Mouse (Mus musculus) kidney, adult 11 months (tissue): Measurements from ENCODE around the gene Stxbp1.

Experiments
- DNase-seq: peaks from one replicate; pipeline ENCODE4 v3.0.0; 2022

Gene Stxbp1

GRCm38 (mm10) chr2:32781710-32782109 is 65.3 kb downstream of the Stxbp1 start:
- DNase-seq: no peak

GRCm38 (mm10) chr2:32779714-32780113 is 67.3 kb downstream of the Stxbp1 start:
- DNase-seq: no peak

- DNase-seq: peak; percentile 51
Measured at GRCm38 (mm10) chr2:32779131-32779530, 67.9 kb downstream of the Stxbp1 start.

GRCm38 (mm10) chr2:32778081-32778480 is 69.0 kb downstream of the Stxbp1 start:
- DNase-seq: no peak

GRCm38 (mm10) chr2:32776192-32776591 is 70.9 kb downstream of the Stxbp1 start:
- DNase-seq: no peak

- DNase-seq: peak; percentile 98
Measured at GRCm38 (mm10) chr2:32775359-32776074, 71.5 kb downstream of the Stxbp1 start, which contains the start of the genes Ttc16 and Ptrh1. Gene Ttc16 (minus strand): TSS chr2:32775633. Gene Ptrh1 (plus strand): TSS chr2:32775786.

GRCm38 (mm10) chr2:32772626-32773279 is 74.3 kb downstream of the Stxbp1 start:
- DNase-seq: no peak

- peak; percentile 59 for DNase-seq
Measured at GRCm38 (mm10) chr2:32771886-32772285, 75.2 kb downstream of the Stxbp1 start.

GRCm38 (mm10) chr2:32769327-32770085 is 77.5 kb downstream of the Stxbp1 start:
- no peak for DNase-seq

- DNase-seq: peak; percentile 64
Measured at GRCm38 (mm10) chr2:32768661-32769285, 78.3 kb downstream of the Stxbp1 start.

- DNase-seq: peak; percentile 48
Measured at GRCm38 (mm10) chr2:32767241-32767640, 79.8 kb downstream of the Stxbp1 start.

- DNase-seq: no peak
Measured at GRCm38 (mm10) chr2:32763353-32763752, 83.7 kb downstream of the Stxbp1 start.

GRCm38 (mm10) chr2:32761859-32762258 is 85.2 kb downstream of the Stxbp1 start:
- no peak for DNase-seq

GRCm38 (mm10) chr2:32761361-32761760 is 85.7 kb downstream of the Stxbp1 start:
- DNase-seq: no peak

GRCm38 (mm10) chr2:32759001-32759400 is 88.0 kb downstream of the Stxbp1 start:
- DNase-seq: no peak

- DNase-seq: peak; percentile 67
Measured at GRCm38 (mm10) chr2:32758503-32758902, 88.5 kb downstream of the Stxbp1 start.

GRCm38 (mm10) chr2:32757056-32757845 is 89.8 kb downstream of the Stxbp1 start, which contains the start of gene Tor2a:
Gene Tor2a (plus strand): TSS chr2:32757234.
- DNase-seq: peak; percentile 98

- DNase-seq: no peak
Measured at GRCm38 (mm10) chr2:32756674-32757055, 90.4 kb downstream of the Stxbp1 start.

- no peak for DNase-seq
Measured at GRCm38 (mm10) chr2:32752181-32752580, 94.9 kb downstream of the Stxbp1 start.

GRCm38 (mm10) chr2:32751665-32752033 is 95.4 kb downstream of the Stxbp1 start:
- DNase-seq: no peak

- peak; percentile 91 for DNase-seq
Measured at GRCm38 (mm10) chr2:32750887-32751664, 96.0 kb downstream of the Stxbp1 start.
